Mouse (Mus musculus): ENCODE measurements around the gene Nipal3.

Nipal3 gene

GRCm38 (mm10) chr4:135494521-135495396 lies at the start of gene Nipal3, which contains the start of gene Stpg1:
Gene Nipal3 (minus strand): TSS chr4:135495038.
Gene Stpg1 (plus strand): TSS chr4:135494790.
- in situ Hi-C loops (cut with MboI, MseI) = loop anchor here (5.0 kb wide), 4 partner anchors 42 to 112 kb away; no protein-coding TSS in a partner anchor

DNA sequence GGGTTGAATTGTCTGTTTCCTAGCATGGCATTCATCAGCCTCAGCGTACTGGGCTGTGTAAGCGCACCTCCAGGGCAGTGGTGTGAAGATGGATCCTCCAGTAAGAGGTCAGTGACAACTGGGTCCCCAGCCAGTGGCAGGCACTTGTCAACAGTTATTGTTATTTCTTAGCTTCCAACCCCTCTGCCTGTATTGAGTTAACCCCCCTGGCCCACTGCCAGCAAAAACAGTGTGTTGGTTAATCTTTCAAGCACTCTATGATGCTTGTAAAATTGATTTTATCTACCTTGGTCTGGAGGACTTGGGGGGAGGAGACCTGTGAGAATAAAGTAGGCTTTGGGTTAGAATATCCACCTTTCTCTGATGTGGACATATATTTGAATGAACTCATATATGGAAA lies 49.4 kb upstream of the Nipal3 start:
- in situ Hi-C loops (cut with MboI, MseI) = no loop called here

DNA sequence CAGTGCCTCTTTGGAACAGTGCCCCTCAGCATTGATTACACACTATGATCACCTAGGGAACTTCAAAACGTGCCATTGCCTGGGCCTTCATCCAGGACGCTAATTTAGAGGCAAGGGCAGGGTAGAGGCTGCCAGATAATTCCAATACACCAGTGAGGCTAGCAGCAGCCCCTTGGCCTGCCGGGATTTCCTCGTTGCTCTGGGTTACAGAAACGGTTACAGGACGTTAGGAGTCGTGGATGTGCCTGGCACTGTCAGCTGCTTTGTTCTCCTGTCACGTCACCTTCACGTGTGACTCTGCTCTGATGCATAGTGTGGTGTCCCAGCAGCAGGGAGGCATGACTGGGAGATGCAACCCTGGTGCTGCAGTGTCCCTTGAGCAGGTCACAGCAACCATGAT lies 45.2 kb upstream of the Nipal3 start:
- in situ Hi-C loops (cut with MboI, MseI) = no loop called here

DNA sequence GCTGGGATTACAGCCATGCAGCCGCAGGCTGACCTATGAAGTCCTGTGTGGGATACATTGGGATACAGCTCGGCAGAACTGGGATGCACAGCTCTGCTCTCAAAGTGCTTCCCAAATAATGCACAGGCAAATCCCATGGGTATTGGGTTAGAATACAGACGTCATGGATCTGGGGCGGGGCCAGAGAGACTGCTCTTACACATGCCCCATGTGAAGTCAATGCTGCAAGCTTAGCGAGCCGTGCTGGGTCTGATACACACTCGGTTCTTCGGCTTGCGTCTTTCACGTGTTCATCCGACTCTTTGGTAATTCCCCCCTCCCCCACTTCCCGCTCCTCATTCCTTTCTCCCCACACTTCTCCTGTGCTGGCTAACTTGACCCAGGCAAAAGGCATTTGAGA lies 44.2 kb upstream of the Nipal3 start:
- in situ Hi-C loops (cut with MboI, MseI) = no loop called here

GRCm38 (mm10) chr4:135535021-135535420 lies 40.2 kb upstream of the Nipal3 start:
- in situ Hi-C loops (cut with MboI, MseI) = no loop called here

GRCm38 (mm10) chr4:135533001-135533400 lies 38.2 kb upstream of the Nipal3 start:
- in situ Hi-C loops (cut with MboI, MseI) = no loop called here

DNA sequence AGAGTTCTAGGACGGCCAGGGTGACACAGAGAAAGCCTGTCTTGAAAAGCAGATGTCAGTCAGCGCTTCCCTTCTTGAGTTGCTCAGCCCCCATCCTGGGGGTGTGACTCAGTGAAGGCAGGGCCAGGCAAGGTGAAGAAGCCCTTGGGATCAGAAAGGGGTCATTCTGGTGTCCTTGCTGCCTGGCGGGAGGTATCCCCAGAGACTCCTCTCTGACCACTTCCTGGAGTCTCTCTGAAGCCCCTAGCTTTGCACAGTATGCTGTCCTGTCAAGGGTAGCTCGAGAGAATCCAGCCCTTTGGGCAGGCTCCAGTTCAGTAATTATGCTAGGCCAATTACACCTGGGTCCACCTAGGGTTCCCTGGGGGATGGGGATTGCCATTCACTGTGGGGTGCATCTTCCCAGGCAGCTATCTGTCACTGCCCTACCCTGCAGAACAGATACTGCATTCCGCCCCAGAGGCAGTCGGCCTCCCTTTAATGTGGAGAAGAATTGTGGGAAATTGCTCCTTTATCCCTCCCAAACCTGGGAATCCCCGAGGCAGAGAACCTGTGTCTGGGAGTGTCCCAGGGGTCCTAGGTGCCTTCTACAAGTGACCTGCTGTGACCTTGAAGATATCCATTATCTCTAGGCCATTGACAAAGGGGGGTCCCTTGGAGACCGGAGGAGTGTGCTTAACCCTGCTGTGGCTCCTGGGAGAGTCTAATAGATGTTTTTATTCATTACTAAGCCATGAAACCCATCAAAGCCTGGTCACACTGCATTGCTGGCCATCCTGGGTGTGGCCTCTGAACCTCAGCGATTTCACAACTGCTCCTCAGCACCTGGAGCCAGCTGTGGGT lies 37.2 kb upstream of the Nipal3 start:
- in situ Hi-C loops (cut with MboI, MseI) = no loop called here

DNA sequence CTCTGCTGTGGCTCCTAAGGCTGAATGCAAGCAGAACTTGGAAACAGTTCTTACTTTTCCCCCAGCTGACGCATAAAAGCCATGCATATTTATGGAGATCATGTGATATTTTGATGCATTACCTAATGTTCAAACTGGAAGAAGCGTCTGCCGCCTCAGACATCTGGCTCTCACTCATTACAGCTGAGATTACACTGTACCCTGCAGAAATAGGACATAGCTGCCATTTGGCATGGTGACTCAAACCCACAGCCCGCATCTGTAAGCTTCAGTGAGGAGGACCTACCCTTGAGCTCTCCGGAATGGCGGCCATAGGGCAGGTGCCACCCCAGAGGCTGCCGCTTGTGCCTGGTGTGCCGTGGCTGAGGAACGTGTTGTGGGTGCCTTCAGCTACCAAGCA lies 36.4 kb upstream of the Nipal3 start:
- in situ Hi-C loops (cut with MboI, MseI) = no loop called here

- in situ Hi-C loops (cut with MboI, MseI) = no loop called here
Observed at GRCm38 (mm10) chr4:135530270-135530669, 35.4 kb upstream of the Nipal3 start.

- in situ Hi-C loops (cut with MboI, MseI) = no loop called here
Observed at GRCm38 (mm10) chr4:135526039-135526710, 31.3 kb upstream of the Nipal3 start.

GRCm38 (mm10) chr4:135525057-135525456 lies 30.2 kb upstream of the Nipal3 start:
- in situ Hi-C loops (cut with MboI, MseI) = no loop called here

GRCm38 (mm10) chr4:135523939-135524338 lies 29.1 kb upstream of the Nipal3 start:
- in situ Hi-C loops (cut with MboI, MseI) = no loop called here

DNA sequence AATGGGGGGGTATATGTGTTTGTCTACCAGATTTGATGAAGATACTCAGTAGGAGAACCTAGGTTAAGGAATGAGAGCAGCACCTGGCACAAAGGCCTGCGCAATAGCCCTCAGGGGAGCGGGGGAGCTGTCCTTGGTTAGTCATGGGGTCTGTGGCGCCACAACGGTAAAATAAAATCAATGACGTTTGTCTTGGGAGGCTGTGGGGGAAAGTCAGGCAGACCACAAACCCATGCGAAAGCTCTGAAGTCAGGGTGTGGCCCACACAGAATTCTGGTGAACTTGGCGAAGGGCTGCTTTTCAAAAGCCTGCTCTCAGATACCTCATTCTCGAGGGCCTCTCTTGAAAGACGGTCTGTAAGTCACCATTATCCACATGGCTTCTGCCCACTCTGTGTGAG lies 25.6 kb upstream of the Nipal3 start:
- in situ Hi-C loops (cut with MboI, MseI) = no loop called here

GRCm38 (mm10) chr4:135518135-135518534 lies 23.3 kb upstream of the Nipal3 start:
- in situ Hi-C loops (cut with MboI, MseI) = loop anchor here (5.0 kb wide), 2 partner anchors 144 to 149 kb away; no protein-coding TSS in a partner anchor

GRCm38 (mm10) chr4:135516351-135517316 lies 21.8 kb upstream of the Nipal3 start:
- in situ Hi-C loops (cut with MboI, MseI) = loop anchor here (5.0 kb wide), 2 partner anchors 146 to 151 kb away; no protein-coding TSS in a partner anchor

GRCm38 (mm10) chr4:135514925-135515324 lies 20.1 kb upstream of the Nipal3 start:
- in situ Hi-C loops (cut with MboI, MseI) = loop anchor here (5.0 kb wide), 2 partner anchors 147 to 152 kb away; no protein-coding TSS in a partner anchor

GRCm38 (mm10) chr4:135513865-135514264 lies 19.0 kb upstream of the Nipal3 start:
- in situ Hi-C loops (cut with MboI, MseI) = no loop called here

DNA sequence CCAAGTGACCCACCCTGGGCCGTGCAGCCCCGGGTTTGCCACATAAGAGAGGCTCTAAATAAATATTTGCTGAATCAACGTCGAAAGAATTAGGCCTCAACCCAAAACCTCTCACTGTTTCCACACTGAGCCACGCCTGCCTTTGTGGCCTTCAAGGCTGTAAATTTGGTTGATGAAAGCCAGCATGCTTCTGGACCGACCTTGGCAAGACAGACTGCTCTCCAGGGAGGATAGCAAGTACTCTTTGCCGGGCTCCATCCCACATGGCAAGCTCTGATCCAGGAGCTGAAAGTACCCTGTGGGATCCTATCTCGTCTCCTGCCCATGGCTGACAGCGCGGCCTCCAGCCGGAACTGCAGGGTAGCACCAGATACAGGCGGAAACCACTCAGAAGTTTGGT lies 14.7 kb upstream of the Nipal3 start:
- in situ Hi-C loops (cut with MboI, MseI) = no loop called here

- in situ Hi-C loops (cut with MboI, MseI) = no loop called here
Observed at GRCm38 (mm10) chr4:135508419-135509039, 13.7 kb upstream of the Nipal3 start.

All from T-helper 17 cell (primary cell).